Mouse (Mus musculus): Measurements from ENCODE around the gene Nrxn1. TPM values are rescaled to one million over a fixed set of nuclear protein-coding genes. Genes with fewer than 3 reads are reported as not detected.
"Not testable (repeated sequence)": the region's sequence is repeated elsewhere in the genome, so short reads cannot be mapped to it uniquely, and the experiment has no call there.

The Nrxn1 gene
- total RNA-seq, 2 experiments from 2014 or later = 660 to 736 TPM

- no peak for DNase-seq (ENCODE audit: low spot score in 2 of 2)
- intact Hi-C loops (cut with DNase I) = no loop called here
These were observed 848.5 kb downstream of the Nrxn1 start for GRCm38 (mm10) chr17:90244339-90244738.

- DNase-seq (ENCODE audit: low spot score in 2 of 2) = no peak
These were observed 853.9 kb downstream of the Nrxn1 start for GRCm38 (mm10) chr17:90238964-90239363.

GRCm38 (mm10) chr17:90238517-90238916 is 854.4 kb downstream of the Nrxn1 start:
- intact Hi-C loops (cut with DNase I) = no loop called here
- DNase-seq (ENCODE audit: low spot score in 2 of 2) = no peak

More at GRCm38 (mm10) chr17:90238964-90239363, 853.9 kb downstream of the Nrxn1 start:
- intact Hi-C loops (cut with DNase I) = no loop called here

- intact Hi-C loops (cut with DNase I); DNase-seq (ENCODE audit: low spot score in 2 of 2): not testable (repeated sequence)
These were observed 857.2 kb downstream of the Nrxn1 start for GRCm38 (mm10) chr17:90235674-90236073.

- no peak for DNase-seq (ENCODE audit: low spot score in 2 of 2)
- intact Hi-C loops (cut with DNase I) = no loop called here
These were observed 858.1 kb downstream of the Nrxn1 start for GRCm38 (mm10) chr17:90234806-90235205.

GRCm38 (mm10) chr17:90208547-90208946 is 884.3 kb downstream of the Nrxn1 start:
- DNase-seq (ENCODE audit: low spot score in 2 of 2) = no peak
- intact Hi-C loops (cut with DNase I) = no loop called here

- intact Hi-C loops (cut with DNase I) = no loop called here
- no peak for DNase-seq (ENCODE audit: low spot score in 2 of 2)
These were observed 885.3 kb downstream of the Nrxn1 start for GRCm38 (mm10) chr17:90207617-90208016.

GRCm38 (mm10) chr17:90203993-90204392 is 888.9 kb downstream of the Nrxn1 start:
- no peak for DNase-seq (ENCODE audit: low spot score in 2 of 2)
- intact Hi-C loops (cut with DNase I) = no loop called here

GRCm38 (mm10) chr17:90202785-90203184 is 890.1 kb downstream of the Nrxn1 start:
- DNase-seq (ENCODE audit: low spot score in 2 of 2) = no peak
- intact Hi-C loops (cut with DNase I) = no loop called here

- intact Hi-C loops (cut with DNase I) = no loop called here
- no peak for DNase-seq (ENCODE audit: low spot score in 2 of 2)
These were observed 896.1 kb downstream of the Nrxn1 start for GRCm38 (mm10) chr17:90196772-90197171.

GRCm38 (mm10) chr17:90141602-90142001 is 951.3 kb downstream of the Nrxn1 start:
- DNase-seq (ENCODE audit: low spot score in 2 of 2) = no peak
- intact Hi-C loops (cut with DNase I) = no loop called here

- intact Hi-C loops (cut with DNase I) = no loop called here
- DNase-seq (ENCODE audit: low spot score in 2 of 2) = no peak
These were observed 962.0 kb downstream of the Nrxn1 start for GRCm38 (mm10) chr17:90130836-90131235.

- intact Hi-C loops (cut with DNase I) = no loop called here
These were observed 963.7 kb downstream of the Nrxn1 start for GRCm38 (mm10) chr17:90129183-90129582.

GRCm38 (mm10) chr17:90127561-90127960 is 965.3 kb downstream of the Nrxn1 start:
- intact Hi-C loops (cut with DNase I) = no loop called here
- no peak for DNase-seq (ENCODE audit: low spot score in 2 of 2)

More at GRCm38 (mm10) chr17:90129183-90129582, 963.7 kb downstream of the Nrxn1 start:
- DNase-seq (ENCODE audit: low spot score in 2 of 2) = no peak

- intact Hi-C loops (cut with DNase I) = no loop called here
- DNase-seq (ENCODE audit: low spot score in 2 of 2) = no peak
These were observed 969.9 kb downstream of the Nrxn1 start for GRCm38 (mm10) chr17:90122796-90123481.

- intact Hi-C loops (cut with DNase I) = no loop called here
These were observed 976.6 kb downstream of the Nrxn1 start for GRCm38 (mm10) chr17:90116241-90116640.

GRCm38 (mm10) chr17:90094999-90095398 is 997.9 kb downstream of the Nrxn1 start:
- DNase-seq (ENCODE audit: low spot score in 2 of 2) = peak; percentile 28 to 72
- intact Hi-C loops (cut with DNase I) = loop anchor here (10.0 kb wide), 1 partner anchor 440 kb away; no protein-coding TSS in a partner anchor

More at GRCm38 (mm10) chr17:90116241-90116640, 976.6 kb downstream of the Nrxn1 start:
- DNase-seq (ENCODE audit: low spot score in 2 of 2) = no peak

- intact Hi-C loops (cut with DNase I) = loop anchor here (10.0 kb wide), 1 partner anchor 367 kb away; no protein-coding TSS in a partner anchor
- peak; percentile 91 to 95 for DNase-seq (ENCODE audit: low spot score in 2 of 2)
These were observed 1004.6 kb downstream of the Nrxn1 start for GRCm38 (mm10) chr17:90088314-90088650.

GRCm38 (mm10) chr17:90087616-90088313 is 1005.1 kb downstream of the Nrxn1 start:
- no peak for DNase-seq (ENCODE audit: low spot score in 2 of 2)
- intact Hi-C loops (cut with DNase I) = loop anchor here (10.0 kb wide), 1 partner anchor 367 kb away; no protein-coding TSS in a partner anchor

GRCm38 (mm10) chr17:90086826-90087225 is 1006.0 kb downstream of the Nrxn1 start:
- peak; percentile 61 to 67 for DNase-seq (ENCODE audit: low spot score in 2 of 2)
- intact Hi-C loops (cut with DNase I) = loop anchor here (10.0 kb wide), 1 partner anchor 368 kb away; no protein-coding TSS in a partner anchor

- intact Hi-C loops (cut with DNase I) = no loop called here
- no peak for DNase-seq (ENCODE audit: low spot score in 2 of 2)
These were observed 1013.9 kb downstream of the Nrxn1 start for GRCm38 (mm10) chr17:90079003-90079402.

Data from left cerebral cortex, postnatal 14 days (tissue).